Mouse (Mus musculus) intestine, postnatal 0 days (tissue): ENCODE results near the gene Junb. TPM values are rescaled to one million over a fixed set of nuclear protein-coding genes. Genes with fewer than 3 reads are reported as not detected.

Experiments used
- ATAC-seq: fragments of 200-750 bp; cut with Nextera tagmentation; 2 replicates; pipeline ENCODE4 v1.8.0; 2017; ENCODE audit warnings: mild to moderate bottlenecking, moderate TSS enrichment, moderate library complexity
- H3K27ac ChIP-seq: fragments of 300-500 bp; sonication (generic); 2 replicates; pipeline ENCODE4 v1.5.1; 2014; ENCODE audit warnings: mild to moderate bottlenecking, low read depth, low read length, moderate library complexity
- H3K27me3 ChIP-seq: fragments of 300-500 bp; sonication (generic); replicated peaks from 2 replicates; pipeline ENCODE4 v1.6.1; 2014; ENCODE audit warnings: low read length, mixed read lengths; ENCODE audit not compliant: control insufficient read depth, insufficient read depth
- H3K36me3 ChIP-seq: fragments of 300-500 bp; sonication (generic); 2 replicates; pipeline ENCODE4 v1.6.1; 2014; ENCODE audit warnings: mild to moderate bottlenecking, moderate library complexity; ENCODE audit not compliant: control insufficient read depth, insufficient read depth
- H3K4me1 ChIP-seq: fragments of 300-500 bp; sonication (generic); replicated peaks from 2 replicates; pipeline ENCODE4 v1.6.1; 2014; ENCODE audit warnings: antibody characterized with exemption, low read length, mixed read lengths; ENCODE audit not compliant: control insufficient read depth, insufficient read depth
- H3K4me2 ChIP-seq: fragments of 300-500 bp; sonication (generic); replicated peaks from 2 replicates; pipeline ENCODE4 v1.6.1; 2014; ENCODE audit warnings: low read depth, mild to moderate bottlenecking, moderate library complexity
- H3K4me3 ChIP-seq: fragments of 300-500 bp; sonication (generic); 2 replicates; pipeline ENCODE4 v1.5.1; 2014; ENCODE audit warnings: low read depth, low read length
- H3K9ac ChIP-seq: fragments of 300-500 bp; sonication (generic); 2 replicates; pipeline ENCODE4 v1.6.1; 2014; ENCODE audit warnings: mild to moderate bottlenecking, low read depth, low read length
- H3K9me3 ChIP-seq: fragments of 300-500 bp; sonication (generic); 2 replicates; pipeline ENCODE4 v1.6.1; 2016; ENCODE audit warnings: mixed run types; ENCODE audit not compliant: control insufficient read depth
- CTCF ChIP-seq: sonication (generic); IDR thresholded peaks from 2 replicates; pipeline ENCODE4 v1.5.1; 2016; ENCODE audit warnings: low read depth, mild to moderate bottlenecking, control low read depth, antibody characterized with exemption, moderate library complexity
- WGBS: fragments of 180-500 bp; shearing (Covaris S2); extraction: QIAGEN DNeasy Blood & Tissue Kit; methylation state at CpG from one replicate; pipeline ENCODE4 v1.1.7; 2014; 5-methylcytosine and 5-hydroxymethylcytosine counted together
- microRNA-seq: library from miRNA; unstranded; fragments of <30 nt; microRNA quantifications from one replicate; pipeline ENCODE4, GENCODE M21; 2016
- polyA plus RNA-seq: library from polyadenylated mRNA; unstranded; fragments of >200 nt; fragmentation: Nextera tagmentation; extraction: Ambion mirVana; gene quantifications from 2 replicates; pipeline ENCODE4 v1.2.1, GENCODE M21; 2015

The Junb gene
- polyA plus RNA-seq, 1 experiment from 2014 or later = 47.6 TPM

DNA sequence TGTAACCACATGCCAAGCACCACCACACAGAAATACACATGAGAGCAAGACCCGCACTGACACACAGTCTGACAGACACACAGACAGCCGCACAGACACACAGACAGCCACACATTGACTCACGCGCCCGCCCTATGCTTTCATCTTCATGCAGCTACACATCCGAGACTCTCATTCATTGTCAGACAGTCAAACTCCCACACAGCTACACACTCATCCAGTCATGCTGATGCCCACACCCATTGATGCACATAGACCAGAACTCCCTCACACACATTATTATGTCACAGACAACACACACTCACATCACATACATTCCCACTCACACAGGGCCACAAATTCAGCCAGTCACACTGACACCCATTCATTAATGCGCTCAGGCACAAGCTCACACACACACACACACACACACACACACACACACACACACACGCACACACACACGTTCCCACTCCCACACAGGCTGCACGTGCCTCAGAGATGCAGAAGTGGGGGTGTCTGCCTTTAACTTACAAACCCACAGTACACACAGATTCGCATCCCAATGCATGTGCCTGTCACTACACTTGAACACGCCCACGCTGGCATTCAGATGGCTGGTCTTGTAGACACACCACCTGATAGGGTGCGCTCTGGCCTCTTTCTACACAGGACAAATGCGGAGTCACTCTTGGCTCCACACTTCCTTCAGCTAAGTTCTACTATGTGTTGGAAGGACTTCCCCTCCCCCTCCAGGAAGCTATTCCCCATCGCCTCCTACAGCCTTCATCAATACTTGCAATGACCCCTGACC, 44.6 kb downstream of the Junb start:
- H3K9me3 ChIP-seq = no peaks in the 10 kb centered on the region
- peaks cover 74% of the 10 kb centered on the region for H3K27me3 ChIP-seq
- no peak overlapping the region for H3K4me3 ChIP-seq
- no peak overlapping the region for H3K27ac ChIP-seq
- no peak overlapping the region for H3K9ac ChIP-seq
- ATAC-seq = no peak
- H3K4me1 ChIP-seq = no peaks in the 10 kb centered on the region
- H3K36me3 ChIP-seq = no peaks in the 10 kb centered on the region
- TF ChIP-seq CTCF = no peak
- 76% methylated on average over 16 of the region's 16 CpGs for WGBS
- no peak overlapping the region for H3K4me2 ChIP-seq

DNA sequence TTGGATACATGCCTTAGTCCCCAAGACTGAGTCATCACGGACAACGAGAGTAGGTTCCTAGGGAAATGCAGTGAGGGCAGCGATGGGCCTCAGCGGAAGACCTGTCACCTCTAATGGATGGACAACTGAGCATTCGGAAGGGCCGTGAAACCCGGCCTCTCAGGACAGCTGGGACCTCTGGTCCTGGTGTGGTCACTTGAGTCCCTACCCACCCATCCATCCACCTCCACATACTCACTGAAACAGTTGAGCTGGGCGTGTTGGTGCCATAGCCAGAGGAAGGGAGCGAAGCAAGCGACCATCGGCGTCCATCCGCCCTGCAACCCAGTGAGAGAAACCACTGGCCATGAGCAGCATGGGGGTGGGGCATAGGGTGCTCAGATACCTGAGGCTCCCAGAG, 47.9 kb downstream of the Junb start:
- ATAC-seq = no peak
- Histone ChIP-seq H3K36me3 (no peaks in the 10 kb centered on the region), H3K9me3 (no peaks in the 10 kb centered on the region), H3K4me2 (no peak overlapping the region), H3K4me3 (no peak overlapping the region), H3K27me3 (peaks cover 58% of the 10 kb centered on the region), H3K4me1 (no peaks in the 10 kb centered on the region), H3K27ac (no peak overlapping the region), H3K9ac (no peak overlapping the region)
- WGBS = 85% methylated on average over 13 of the region's 13 CpGs
- no peak for TF ChIP-seq CTCF

DNA sequence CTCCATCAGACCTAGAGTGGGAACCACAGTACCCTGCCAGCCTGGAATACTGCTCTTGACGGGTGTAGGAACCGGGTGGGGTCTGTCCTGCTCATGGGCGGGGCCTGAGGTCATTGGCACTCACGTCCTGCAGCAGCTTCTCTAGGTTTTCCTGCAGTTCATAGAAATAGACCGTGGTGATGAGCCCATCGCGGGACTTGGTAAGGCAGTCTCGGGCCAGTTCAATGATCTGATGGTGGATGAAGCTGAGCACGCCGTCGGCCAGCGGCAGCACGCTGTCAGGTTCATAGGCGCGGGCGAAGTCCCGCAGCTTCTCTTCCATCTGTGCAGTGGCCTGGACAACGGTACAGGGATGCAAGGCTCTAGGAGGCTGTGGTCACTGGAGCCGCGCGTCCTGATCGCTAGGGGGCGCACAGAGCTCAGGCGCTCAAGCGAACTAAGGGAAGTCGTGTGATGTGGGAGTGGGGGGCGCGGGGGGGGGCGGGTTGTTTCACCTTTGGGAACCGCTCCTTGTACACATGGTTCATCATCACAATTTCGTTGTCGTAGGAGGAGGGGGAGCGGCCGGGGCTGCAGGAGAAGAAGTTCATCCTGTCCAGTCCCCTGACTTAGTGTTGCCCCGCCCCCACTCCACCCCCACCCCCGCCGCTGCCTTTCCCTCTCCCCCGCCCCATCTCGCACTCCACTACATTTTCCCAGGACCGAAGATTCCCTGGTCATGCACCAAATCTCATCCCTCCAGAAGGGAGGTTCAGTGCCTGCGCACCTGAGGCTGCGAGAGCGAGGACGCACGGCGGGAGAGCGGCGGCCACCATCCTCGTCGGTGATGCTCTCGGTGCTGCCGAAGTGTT, 49.8 kb downstream of the Junb start:
- Histone ChIP-seq H3K9me3 (no peaks in the 10 kb centered on the region), H3K4me3 (peak overlapping the region; percentile 24), H3K36me3 (no peaks in the 10 kb centered on the region), H3K27me3 (peaks cover 40% of the 10 kb centered on the region), H3K4me1 (no peaks in the 10 kb centered on the region), H3K27ac (no peak overlapping the region), H3K9ac (no peak overlapping the region), H3K4me2 (peak overlapping the region; percentile 57)
- ATAC-seq = 0 out of 2 replicates have a peak, but pooled peaks have one; percentile 13
- WGBS = 5% methylated on average over 44 of the region's 52 CpGs
- TF ChIP-seq CTCF = peak; percentile 82

DNA sequence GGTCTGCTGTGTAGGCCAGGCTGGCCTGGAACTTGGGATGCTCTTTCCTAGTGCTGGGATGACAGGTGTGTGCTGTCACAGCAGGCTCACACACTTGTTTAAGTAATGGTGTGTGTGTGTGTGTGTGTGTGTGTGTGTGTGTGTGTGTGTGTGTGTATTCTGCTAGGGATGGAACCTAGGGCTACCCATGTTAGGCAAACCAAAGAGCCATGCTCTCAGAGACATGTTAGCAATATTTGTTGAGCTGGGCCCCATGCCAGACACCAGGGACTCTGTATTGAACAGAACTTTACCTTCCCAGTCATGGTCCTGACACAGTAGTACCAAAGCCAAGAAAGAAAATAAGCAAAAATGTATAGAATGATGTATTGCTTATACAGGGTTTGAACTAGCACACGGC, 51.0 kb downstream of the Junb start:
- Histone ChIP-seq H3K9me3 (no peaks in the 10 kb centered on the region), H3K4me3 (no peak overlapping the region), H3K4me2 (no peak overlapping the region), H3K27ac (no peak overlapping the region), H3K4me1 (no peaks in the 10 kb centered on the region), H3K36me3 (no peaks in the 10 kb centered on the region), H3K9ac (no peak overlapping the region), H3K27me3 (peaks cover 37% of the 10 kb centered on the region)
- ATAC-seq = no peak
- TF ChIP-seq CTCF = no peak
- WGBS = 88% methylated on average over 1 of the region's 1 CpGs

DNA sequence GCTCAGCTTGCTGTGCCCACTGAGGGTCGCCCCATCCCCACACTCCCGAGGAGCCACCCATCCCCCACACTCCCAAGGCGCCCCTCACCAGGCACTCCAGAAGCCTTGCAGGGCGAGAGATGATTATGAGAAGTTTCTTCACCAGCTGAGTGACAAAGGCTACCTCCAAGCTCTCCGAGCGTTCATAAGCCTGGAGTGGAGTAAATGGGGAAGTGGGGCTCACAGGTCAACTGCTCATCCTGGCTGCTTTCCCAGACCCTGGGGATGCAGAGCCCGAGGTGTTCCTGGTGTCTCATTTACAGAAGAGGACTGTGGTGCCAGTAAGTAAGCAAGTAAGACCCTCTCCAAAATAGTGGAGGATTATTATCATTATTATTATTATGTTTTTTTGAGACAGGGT, 53.0 kb downstream of the Junb start:
- Histone ChIP-seq H3K27ac (no peak overlapping the region), H3K27me3 (peaks cover 28% of the 10 kb centered on the region), H3K36me3 (no peaks in the 10 kb centered on the region), H3K4me2 (no peak overlapping the region), H3K9ac (no peak overlapping the region), H3K4me3 (no peak overlapping the region), H3K4me1 (no peaks in the 10 kb centered on the region), H3K9me3 (no peaks in the 10 kb centered on the region)
- 56% methylated on average over 7 of the region's 7 CpGs for WGBS
- no peak for ATAC-seq
- no peak for TF ChIP-seq CTCF

Small RNA genes within 50 kb of the gene (microRNA-seq; reads per million reads assigned to microRNA genes)
- not detected for gene Gm24197

Other genes with a start within 250 kb of the Junb start
- gene Nfix, start 178.4 kb downstream of the Junb start, polyA plus RNA-seq = 11.2 and 12.0 TPM in 2 replicates
- 1.9 and 2.2 TPM in 2 replicates for gene Dand5, start 155.9 kb downstream of the Junb start, polyA plus RNA-seq
- 36.3 and 37.6 TPM in 2 replicates for gene Gadd45gip1, start 147.2 kb downstream of the Junb start, polyA plus RNA-seq
- gene Rad23a, start 138.1 kb downstream of the Junb start, polyA plus RNA-seq = 67.8 and 74.2 TPM in 2 replicates
- 474 and 507 TPM in 2 replicates for gene Calr, start 131.8 kb downstream of the Junb start, polyA plus RNA-seq
- gene Farsa, start 121.7 kb downstream of the Junb start, polyA plus RNA-seq = 27.3 and 28.3 TPM in 2 replicates
- gene Syce2, start 106.6 kb downstream of the Junb start, polyA plus RNA-seq = 27.1 and 32.7 TPM in 2 replicates
- 15.3 and 15.5 TPM in 2 replicates for gene Gcdh, start 84.8 kb downstream of the Junb start, polyA plus RNA-seq
- gene Klf1, start 76.8 kb downstream of the Junb start, polyA plus RNA-seq = 0.56 and 0.63 TPM in 2 replicates
- 8.9 and 11.0 TPM in 2 replicates for gene Dnase2a, start 70.2 kb downstream of the Junb start, polyA plus RNA-seq
- gene Mast1, start 41.4 kb downstream of the Junb start, polyA plus RNA-seq = 1.1 TPM in 2 replicates
- 0.12 TPM in 2 replicates for gene Rtbdn, start 31.7 kb downstream of the Junb start, polyA plus RNA-seq
- gene Gm49661, start 9.3 kb downstream of the Junb start, polyA plus RNA-seq = 1.3 and 2.1 TPM in 2 replicates
- gene Prdx2, start 9.1 kb downstream of the Junb start, polyA plus RNA-seq = 313 and 319 TPM in 2 replicates
- gene Rnaseh2a, start 9.0 kb downstream of the Junb start, polyA plus RNA-seq = 53.2 and 57.6 TPM in 2 replicates
- gene Hook2, start 11.9 kb upstream of the Junb start, polyA plus RNA-seq = 68.6 and 75.4 TPM in 2 replicates
- 0.66 TPM in 1 of 2 replicates, not detected in the other for gene Best2, start 35.8 kb upstream of the Junb start, polyA plus RNA-seq
- 98.4 and 105 TPM in 2 replicates for gene Asna1, start 46.6 kb upstream of the Junb start, polyA plus RNA-seq
- gene Trir, start 48.1 kb upstream of the Junb start, polyA plus RNA-seq = 121 and 122 TPM in 2 replicates
- 9.8 and 10.9 TPM in 2 replicates for gene Tnpo2, start 58.2 kb upstream of the Junb start, polyA plus RNA-seq
- 22.1 and 25.8 TPM in 2 replicates for gene Fbxw9, start 81.3 kb upstream of the Junb start, polyA plus RNA-seq
- gene Gm5741, start 89.3 kb upstream of the Junb start, polyA plus RNA-seq = 0.60 TPM in 1 of 2 replicates, not detected in the other
- 46.6 and 54.9 TPM in 2 replicates for gene Dhps, start 93.0 kb upstream of the Junb start, polyA plus RNA-seq
- gene Wdr83os, start 102.0 kb upstream of the Junb start, polyA plus RNA-seq = 93.1 and 93.6 TPM in 2 replicates
- gene Wdr83, start 102.6 kb upstream of the Junb start, polyA plus RNA-seq = 23.0 and 25.5 TPM in 2 replicates
- gene Man2b1, start 104.6 kb upstream of the Junb start, polyA plus RNA-seq = 80.9 and 87.5 TPM in 2 replicates
- gene Zfp791, start 144.4 kb upstream of the Junb start, polyA plus RNA-seq = 0.99 and 1.4 TPM in 2 replicates
- gene Cks1brt, start 173.2 kb upstream of the Junb start, polyA plus RNA-seq = not detected in 2 replicates
- not detected in 2 replicates for gene Olfr371, start 247.3 kb upstream of the Junb start, polyA plus RNA-seq